Mouse (Mus musculus): ENCODE results near the gene Ffar4. TPM values are rescaled to one million over a fixed set of nuclear protein-coding genes. Genes with fewer than 3 reads are reported as not detected.

Gene Ffar4
- polyA plus RNA-seq, 1 experiment from 2014 or later: not detected

- H3K9me3 ChIP-seq (replicated peaks): no peaks in the 10 kb centered on the region
- no peak overlapping the region for H3K4me3 ChIP-seq
- H3K9ac ChIP-seq: no peak overlapping the region
- H3K27me3 ChIP-seq (replicated peaks): peaks cover 17% of the 10 kb centered on the region; the same call in 1 of the 2 replicates
- no peak for ATAC-seq (ENCODE audit: insufficient number of reproducible peaks, low FRiP score)
- peaks cover 5% of the 10 kb centered on the region for H3K4me1 ChIP-seq (replicated peaks)
- H3K27ac ChIP-seq (ENCODE audit: poor library complexity, severe bottlenecking): no peak overlapping the region
- H3K4me2 ChIP-seq: no peak overlapping the region
- 80% methylated on average over 4 of the region's 4 CpGs for WGBS
- no peaks in the 10 kb centered on the region for H3K36me3 ChIP-seq
Observed at GRCm38 (mm10) chr19:38107871-38108270, 11.0 kb downstream of the Ffar4 start.

GRCm38 (mm10) chr19:38109506-38110242 is 12.8 kb downstream of the Ffar4 start:
- Histone ChIP-seq H3K4me2 (no peak overlapping the region), H3K27me3 (replicated peaks) (peaks cover 14% of the 10 kb centered on the region; the same call in 1 of the 2 replicates), H3K4me3 (no peak overlapping the region), H3K9ac (no peak overlapping the region), H3K9me3 (replicated peaks) (no peaks in the 10 kb centered on the region), H3K27ac (ENCODE audit: poor library complexity, severe bottlenecking) (no peak overlapping the region), H3K4me1 (replicated peaks) (peaks cover 5% of the 10 kb centered on the region), H3K36me3 (no peaks in the 10 kb centered on the region)
- ATAC-seq (ENCODE audit: insufficient number of reproducible peaks, low FRiP score): no peak
- WGBS: 87% methylated on average over 15 of the region's 15 CpGs

- no peaks in the 10 kb centered on the region for H3K9me3 ChIP-seq (replicated peaks)
- no peak overlapping the region for H3K4me3 ChIP-seq
- H3K27ac ChIP-seq (ENCODE audit: poor library complexity, severe bottlenecking): no peak overlapping the region
- H3K4me1 ChIP-seq (replicated peaks): peaks cover 5% of the 10 kb centered on the region
- H3K27me3 ChIP-seq (replicated peaks): peaks cover 15% of the 10 kb centered on the region; the same call in 1 of the 2 replicates
- H3K4me2 ChIP-seq: no peak overlapping the region
- ATAC-seq (ENCODE audit: insufficient number of reproducible peaks, low FRiP score): no peak
- no peaks in the 10 kb centered on the region for H3K36me3 ChIP-seq
- WGBS: 72% methylated on average over 8 of the region's 8 CpGs
- no peak overlapping the region for H3K9ac ChIP-seq
Observed at GRCm38 (mm10) chr19:38111056-38111455, 14.2 kb downstream of the Ffar4 start.

GRCm38 (mm10) chr19:38112575-38112974 is 15.7 kb downstream of the Ffar4 start:
- no peak for ATAC-seq (ENCODE audit: insufficient number of reproducible peaks, low FRiP score)
- WGBS: 23% methylated on average over 4 of the region's 4 CpGs

GRCm38 (mm10) chr19:38114834-38115491 is 18.1 kb downstream of the Ffar4 start:
- 0 out of 2 replicates have a peak, but pooled peaks cover 14% of the 10 kb centered on the region for H3K27me3 ChIP-seq (replicated peaks)
- H3K4me1 ChIP-seq (replicated peaks): peaks cover 5% of the 10 kb centered on the region
- H3K4me3 ChIP-seq: no peak overlapping the region
- H3K4me2 ChIP-seq: no peak overlapping the region
- H3K27ac ChIP-seq (ENCODE audit: poor library complexity, severe bottlenecking): no peak overlapping the region
- WGBS: 83% methylated on average over 7 of the region's 7 CpGs
- ATAC-seq (ENCODE audit: insufficient number of reproducible peaks, low FRiP score): no peak
- H3K36me3 ChIP-seq: no peaks in the 10 kb centered on the region
- H3K9ac ChIP-seq: no peak overlapping the region
- no peaks in the 10 kb centered on the region for H3K9me3 ChIP-seq (replicated peaks)

More at GRCm38 (mm10) chr19:38112575-38112974, 15.7 kb downstream of the Ffar4 start:
- Histone ChIP-seq H3K9me3 (replicated peaks) (no peaks in the 10 kb centered on the region), H3K4me3 (no peak overlapping the region), H3K27me3 (replicated peaks) (peaks cover 17% of the 10 kb centered on the region; the same call in 1 of the 2 replicates), H3K4me2 (no peak overlapping the region), H3K9ac (no peak overlapping the region), H3K4me1 (replicated peaks) (peaks cover 5% of the 10 kb centered on the region), H3K27ac (ENCODE audit: poor library complexity, severe bottlenecking) (no peak overlapping the region), H3K36me3 (no peaks in the 10 kb centered on the region)

- H3K27ac ChIP-seq (ENCODE audit: poor library complexity, severe bottlenecking): no peak overlapping the region
- no peak overlapping the region for H3K9ac ChIP-seq
- H3K9me3 ChIP-seq (replicated peaks): no peaks in the 10 kb centered on the region
- 77% methylated on average over 5 of the region's 5 CpGs for WGBS
- peaks cover 51% of the 10 kb centered on the region for H3K27me3 ChIP-seq (replicated peaks)
- H3K4me1 ChIP-seq (replicated peaks): no peaks in the 10 kb centered on the region
- H3K36me3 ChIP-seq: no peaks in the 10 kb centered on the region
- no peak overlapping the region for H3K4me2 ChIP-seq
- no peak for ATAC-seq (ENCODE audit: insufficient number of reproducible peaks, low FRiP score)
- no peak overlapping the region for H3K4me3 ChIP-seq
Observed at GRCm38 (mm10) chr19:38120123-38120760, 23.4 kb downstream of the Ffar4 start.

- no peak overlapping the region for H3K9ac ChIP-seq
- H3K4me2 ChIP-seq: peak overlapping the region; percentile 96
- no peaks in the 10 kb centered on the region for H3K4me1 ChIP-seq (replicated peaks)
- H3K36me3 ChIP-seq: no peaks in the 10 kb centered on the region
- peak overlapping the region; percentile 61 for H3K4me3 ChIP-seq
- ATAC-seq (ENCODE audit: insufficient number of reproducible peaks, low FRiP score): no peak
- H3K27me3 ChIP-seq (replicated peaks): peaks cover 56% of the 10 kb centered on the region
- no peak overlapping the region for H3K27ac ChIP-seq (ENCODE audit: poor library complexity, severe bottlenecking)
- WGBS: 20% methylated on average over 9 of the region's 9 CpGs
- H3K9me3 ChIP-seq (replicated peaks): no peaks in the 10 kb centered on the region
Observed at GRCm38 (mm10) chr19:38123921-38124320, 27.1 kb downstream of the Ffar4 start.

GRCm38 (mm10) chr19:38124401-38125218 is 27.7 kb downstream of the Ffar4 start:
- peak overlapping the region; percentile 61 for H3K4me3 ChIP-seq
- WGBS: 1% methylated on average over 77 of the region's 77 CpGs
- ATAC-seq (ENCODE audit: insufficient number of reproducible peaks, low FRiP score): peak; percentile 63
- no peaks in the 10 kb centered on the region for H3K4me1 ChIP-seq (replicated peaks)
- peak overlapping the region; percentile 64 for H3K9ac ChIP-seq
- H3K27ac ChIP-seq (ENCODE audit: poor library complexity, severe bottlenecking): no peak overlapping the region
- H3K36me3 ChIP-seq: no peaks in the 10 kb centered on the region
- H3K9me3 ChIP-seq (replicated peaks): no peaks in the 10 kb centered on the region
- peak overlapping the region; percentile 96 for H3K4me2 ChIP-seq
- H3K27me3 ChIP-seq (replicated peaks): peaks cover 56% of the 10 kb centered on the region

- no peak for ATAC-seq (ENCODE audit: insufficient number of reproducible peaks, low FRiP score)
- Histone ChIP-seq H3K9me3 (replicated peaks) (no peaks in the 10 kb centered on the region), H3K9ac (peak within 1 kb of the TSS; percentile 64), H3K27me3 (replicated peaks) (peaks cover 51% of the 10 kb centered on the region), H3K4me2 (peak within 1 kb of the TSS; percentile 96), H3K4me1 (replicated peaks) (no peaks in the 10 kb centered on the region), H3K36me3 (no peaks in the 10 kb centered on the region), H3K4me3 (peak within 1 kb of the TSS; percentile 61), H3K27ac (ENCODE audit: poor library complexity, severe bottlenecking) (no peak within 1 kb of the TSS)
- 64% methylated on average over 6 of the region's 6 CpGs for WGBS
Observed at GRCm38 (mm10) chr19:38125219-38125610, 28.3 kb downstream of the Ffar4 start, which contains the start of gene Rbp4. Rbp4 (minus strand) TSS chr19:38125281.

- Histone ChIP-seq H3K36me3 (no peaks in the 10 kb centered on the region), H3K4me3 (no peak overlapping the region), H3K4me2 (no peak overlapping the region), H3K9ac (no peak overlapping the region), H3K27ac (ENCODE audit: poor library complexity, severe bottlenecking) (no peak overlapping the region), H3K27me3 (replicated peaks) (peaks cover 42% of the 10 kb centered on the region), H3K9me3 (replicated peaks) (no peaks in the 10 kb centered on the region), H3K4me1 (replicated peaks) (no peaks in the 10 kb centered on the region)
- 67% methylated on average over 8 of the region's 8 CpGs for WGBS
- ATAC-seq (ENCODE audit: insufficient number of reproducible peaks, low FRiP score): no peak
Observed at GRCm38 (mm10) chr19:38126656-38127055, 29.8 kb downstream of the Ffar4 start.
